Mouse (Mus musculus) cerebellum, postnatal 14 days (tissue): Measurements from ENCODE around the gene Cracr2b.

ENCODE experiments used
- DNase-seq, 2 experiments: peaks; one replicate each; pipeline ENCODE4 v3.0.0; 2021; ENCODE audit warnings: mixed read lengths in 2 of 2

The Cracr2b gene

GRCm38 (mm10) chr7:141460391-141461113 is at the start of gene Cracr2b:
TSS of gene Cracr2b (plus strand) at chr7:141461094.
- peak; percentile 22 to 36 for DNase-seq

- no peak for DNase-seq
These were observed 49.2 kb upstream of the Cracr2b start for GRCm38 (mm10) chr7:141411667-141412066.

- no peak for DNase-seq
These were observed 47.6 kb upstream of the Cracr2b start for GRCm38 (mm10) chr7:141413331-141413730.

- peak; percentile 100 for DNase-seq
These were observed 46.9 kb upstream of the Cracr2b start, which contains the start of gene Gatd1 for GRCm38 (mm10) chr7:141413809-141414584. TSS of gene Gatd1 (minus strand) at chr7:141414136.

GRCm38 (mm10) chr7:141416144-141416841 is 44.6 kb upstream of the Cracr2b start:
- no peak for DNase-seq

- peak in 1 of 2 experiments; percentile 54 for DNase-seq
These were observed 42.9 kb upstream of the Cracr2b start for GRCm38 (mm10) chr7:141417731-141418681.

DNA sequence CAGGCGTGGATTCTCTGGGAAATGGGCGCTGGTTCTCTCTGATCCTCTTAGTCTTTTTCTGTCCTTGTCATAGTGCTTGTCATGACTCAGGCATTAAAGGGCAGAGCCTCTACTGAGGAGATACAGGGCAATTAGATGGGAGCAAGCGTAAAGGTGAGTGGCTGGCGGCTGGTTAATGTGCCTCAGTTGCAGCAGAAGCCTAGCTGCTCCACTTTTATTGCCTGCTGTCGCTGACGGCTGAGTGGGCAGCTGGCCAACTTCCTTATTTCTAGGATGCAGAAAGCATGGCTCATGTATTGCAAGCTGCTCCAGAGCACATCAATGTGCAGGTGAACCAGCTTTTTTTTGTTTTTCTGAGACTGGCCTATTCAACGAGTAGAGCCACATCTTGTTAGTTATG is 41.9 kb upstream of the Cracr2b start:
- peak; percentile 61 to 73 for DNase-seq

DNA sequence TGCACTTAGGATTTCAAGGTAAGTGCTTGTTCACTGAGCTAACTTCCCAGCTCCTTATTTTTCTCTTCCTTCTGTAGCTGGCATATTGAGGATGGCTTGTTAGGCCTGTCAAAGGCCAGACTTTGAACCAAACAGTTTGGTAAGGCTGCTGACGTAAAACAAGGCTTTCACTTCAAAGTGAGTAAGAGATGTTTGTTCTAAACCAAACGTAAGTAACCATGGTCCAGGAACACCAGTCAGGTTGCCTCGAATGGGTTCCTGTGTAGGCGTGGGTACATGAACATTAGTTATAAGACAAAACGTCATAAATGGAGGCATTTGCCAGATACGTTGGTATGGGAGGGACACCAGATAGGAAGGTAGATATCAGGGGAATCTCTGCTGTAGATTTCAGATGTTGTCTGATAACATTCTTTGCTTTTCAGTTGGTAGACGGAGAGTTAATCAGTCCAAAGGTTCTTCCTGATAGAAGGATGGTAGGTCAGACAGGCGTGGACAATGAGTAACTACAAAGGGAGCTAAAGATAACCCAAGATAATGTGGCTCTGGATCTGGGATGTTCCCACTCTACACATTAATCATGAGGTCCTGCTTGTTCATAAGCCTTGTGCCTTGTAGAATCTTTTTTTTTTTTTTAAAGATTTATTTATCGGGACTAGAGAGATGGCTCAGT is 40.7 kb upstream of the Cracr2b start:
- DNase-seq = no peak

- DNase-seq = no peak
These were observed 37.1 kb upstream of the Cracr2b start for GRCm38 (mm10) chr7:141423811-141424210.

DNA sequence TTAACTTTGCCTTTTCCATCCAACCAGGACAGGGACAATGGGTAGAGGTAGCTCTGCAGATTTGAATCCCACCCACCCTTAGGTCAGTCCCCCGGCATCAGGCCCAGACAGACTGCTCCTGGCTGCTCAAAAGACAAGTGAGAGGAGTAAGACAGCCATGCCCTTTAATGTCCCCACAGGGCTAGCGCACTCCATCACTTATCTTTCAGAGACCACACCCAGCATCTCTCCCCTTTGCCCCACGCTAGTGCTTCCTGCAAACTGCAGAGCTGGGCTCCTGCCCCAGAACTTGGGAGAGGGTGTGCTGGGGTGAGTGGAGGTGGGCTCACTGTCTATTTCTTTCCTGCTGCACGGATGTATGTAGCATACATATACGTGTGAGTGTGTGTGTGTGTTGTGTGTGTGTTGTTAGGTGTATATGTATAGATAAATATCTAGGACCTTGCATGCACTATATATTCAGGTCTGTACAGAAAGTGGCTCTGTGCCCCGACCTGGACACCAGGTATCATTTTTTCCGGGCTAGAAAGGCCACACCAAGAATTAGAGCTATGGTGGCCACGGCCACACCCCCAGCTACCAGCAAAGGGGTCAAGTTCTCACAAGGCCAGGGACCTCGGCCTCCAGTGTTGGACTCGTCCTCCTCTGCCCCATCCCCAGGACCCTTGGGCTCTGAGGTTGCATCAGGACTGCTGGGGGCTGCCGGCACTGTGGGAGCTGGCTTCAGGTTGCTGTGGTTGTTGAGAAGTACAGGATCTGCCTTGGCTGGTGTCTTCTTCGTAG is 33.8 kb upstream of the Cracr2b start:
- DNase-seq = no peak

- DNase-seq = peak in 1 of 2 experiments; percentile 47
These were observed 32.2 kb upstream of the Cracr2b start for GRCm38 (mm10) chr7:141428701-141429100.

- DNase-seq = peak; percentile 82 to 90
These were observed 31.6 kb upstream of the Cracr2b start, which contains the start of gene Cend1 for GRCm38 (mm10) chr7:141429310-141429709. TSS of gene Cend1 (minus strand) at chr7:141429491.

DNA sequence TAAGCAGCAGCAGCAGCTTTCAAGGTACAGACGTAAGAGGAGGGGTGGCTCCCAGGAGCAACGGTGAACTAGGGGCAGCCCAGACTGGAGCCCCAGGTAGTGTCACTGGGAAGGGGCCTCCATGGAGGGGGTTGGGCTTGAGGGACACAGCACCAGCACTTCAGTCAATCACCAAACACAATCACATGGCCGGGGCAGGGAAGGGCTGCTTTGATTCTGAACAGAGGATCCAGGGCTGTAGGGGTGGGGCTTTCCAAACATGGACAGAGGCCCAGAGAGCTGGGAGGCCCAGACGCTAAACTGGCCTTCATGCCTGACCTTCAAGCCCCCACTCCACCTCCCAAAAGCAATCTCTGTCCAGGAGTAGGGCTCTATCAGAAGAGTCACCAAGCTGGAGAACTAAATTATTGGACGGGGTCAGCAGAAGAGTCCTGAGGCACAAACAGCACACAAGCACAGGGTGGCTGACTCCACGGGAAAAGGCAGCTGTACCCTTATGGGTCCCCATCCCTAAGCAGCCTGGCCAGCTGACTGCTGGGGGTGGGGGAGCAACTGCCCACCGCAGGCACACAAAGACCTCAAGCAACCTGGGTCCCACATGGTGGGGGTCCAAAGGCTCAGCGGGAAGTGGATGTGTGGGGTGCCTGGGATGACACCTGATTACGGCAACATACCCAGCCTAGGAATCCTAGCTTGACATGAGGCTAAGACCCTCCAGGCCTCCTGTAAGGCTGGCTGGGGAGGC is 30.9 kb upstream of the Cracr2b start:
- DNase-seq = peak in 1 of 2 experiments; percentile 38

DNA sequence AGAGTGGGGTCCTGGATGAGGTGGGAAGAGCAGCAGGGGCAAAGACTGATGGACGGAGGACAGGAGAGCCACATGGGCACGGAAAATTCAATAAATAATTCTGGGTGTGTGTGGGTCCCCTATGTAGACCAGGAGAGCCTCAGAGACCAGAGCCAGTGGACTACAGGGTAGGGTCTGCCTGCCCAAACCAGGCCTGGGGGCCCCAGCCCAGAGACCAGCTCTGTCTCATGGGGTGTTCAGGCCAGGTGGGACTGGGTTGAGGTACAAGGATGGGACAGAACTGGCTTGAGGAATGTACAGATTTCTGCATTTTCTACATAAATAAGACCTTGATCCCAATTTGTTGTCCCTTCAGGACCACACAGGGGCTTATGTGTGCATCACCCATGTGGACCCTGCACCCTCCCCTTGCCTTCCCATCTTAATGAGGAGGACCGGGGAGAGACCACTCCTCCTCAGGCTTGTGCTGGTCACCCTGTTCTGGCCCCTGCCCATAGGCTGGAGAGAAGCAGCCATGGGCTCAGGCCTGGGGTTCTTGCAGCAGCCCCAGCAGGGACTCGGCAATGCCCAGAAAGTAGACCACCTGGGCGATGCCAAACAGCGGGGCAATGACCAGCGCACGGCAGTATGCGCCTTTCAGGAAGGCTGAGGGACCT is 30.2 kb upstream of the Cracr2b start:
- no peak for DNase-seq

- peak in 1 of 2 experiments; percentile 38 for DNase-seq
These were observed 29.3 kb upstream of the Cracr2b start for GRCm38 (mm10) chr7:141431434-141432185.

GRCm38 (mm10) chr7:141432186-141432611 is 28.7 kb upstream of the Cracr2b start:
- peak; percentile 66 to 78 for DNase-seq

DNA sequence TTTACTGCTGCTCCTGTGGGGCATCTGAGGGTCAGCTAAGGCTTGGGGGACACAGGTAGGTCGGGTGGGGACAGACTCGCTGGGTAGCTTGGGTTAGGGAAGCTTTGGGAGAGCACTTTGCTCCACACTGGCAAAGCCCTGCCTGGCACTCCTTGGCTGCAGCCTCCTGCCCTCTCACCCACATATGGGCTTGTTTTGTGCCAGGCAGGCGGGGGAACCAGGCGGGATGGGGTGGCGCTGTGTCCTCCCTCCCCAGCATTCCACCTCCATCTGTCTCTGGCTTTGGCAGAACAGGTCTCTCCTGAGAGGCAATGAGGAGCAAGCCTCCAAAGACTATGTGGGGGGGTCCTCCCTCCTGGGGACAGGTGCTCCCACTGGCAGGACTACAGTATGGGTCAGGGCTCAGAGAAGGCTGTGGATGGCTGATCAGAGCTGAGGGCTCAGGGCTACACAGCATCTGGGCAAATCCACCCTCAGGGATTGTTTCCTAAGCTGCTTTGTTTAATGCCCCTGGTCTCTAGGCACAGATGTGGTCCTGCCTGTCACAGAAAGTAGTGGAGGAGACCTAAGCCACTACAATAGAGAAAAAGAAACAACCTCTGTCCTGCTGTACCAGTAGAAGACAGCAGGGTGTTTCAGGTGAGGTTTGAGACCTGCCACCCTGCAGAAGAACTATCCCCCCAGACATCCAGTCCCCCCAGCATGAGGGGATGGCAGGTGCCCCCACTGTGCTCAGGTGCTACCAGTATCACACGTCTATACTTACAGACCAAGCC is 28.0 kb upstream of the Cracr2b start:
- peak; percentile 87 to 92 for DNase-seq
